Mouse (Mus musculus) cerebellum, adult 9-10 months (tissue): ENCODE measurements around the gene Prrt4.
"Not testable (repeated sequence)": the region's sequence is repeated elsewhere in the genome, so short reads cannot be mapped to it uniquely, and the experiment has no call there.

Experiments used
- DNase-seq: peaks from one replicate; pipeline ENCODE4 v3.0.0; 2022

Prrt4 gene

GRCm38 (mm10) chr6:29198309-29199222 lies 19.2 kb upstream of the Prrt4 start:
- DNase-seq, result peak; percentile 91

DNA sequence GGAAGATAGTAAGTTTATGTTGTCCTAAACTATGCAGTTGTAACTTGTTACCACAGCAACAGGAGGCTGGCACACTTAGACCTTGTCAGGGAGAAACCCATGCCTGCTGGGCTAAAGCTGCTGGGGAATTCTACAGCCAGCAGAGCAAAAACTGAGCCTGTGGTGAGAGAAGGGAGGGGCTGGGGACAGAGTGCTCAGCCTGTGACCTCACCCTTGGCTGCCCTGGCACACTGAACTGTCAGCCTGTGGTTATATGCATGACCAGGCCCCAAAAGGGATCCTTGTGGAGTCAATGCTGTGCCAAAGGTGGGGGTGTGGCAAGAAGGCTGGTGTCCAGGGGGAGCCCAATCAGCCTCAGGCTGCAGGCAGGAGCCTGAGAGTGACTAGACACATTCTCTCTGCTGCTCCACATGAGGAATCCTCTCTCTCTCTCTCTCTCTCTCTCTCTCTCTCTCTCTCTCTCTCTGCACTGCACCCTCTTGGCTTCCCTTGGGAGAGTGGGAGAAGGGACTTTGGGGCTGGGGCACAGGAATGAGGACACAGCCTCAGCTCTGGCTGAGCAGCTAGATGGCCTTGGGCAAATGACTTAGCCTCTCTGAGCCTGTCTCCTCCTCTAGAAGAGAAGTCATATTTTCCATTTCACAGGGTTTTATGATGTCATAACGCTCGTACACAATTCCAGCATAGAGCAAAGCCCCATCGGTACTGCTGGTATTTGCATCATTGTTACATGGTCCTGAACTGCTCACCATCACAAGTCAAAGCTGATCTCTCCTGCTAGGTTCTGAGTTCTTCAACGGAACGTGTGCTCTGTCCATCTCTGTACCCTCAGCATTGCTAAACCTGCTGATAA lies 16.7 kb upstream of the Prrt4 start:
- DNase-seq, result no peak

- DNase-seq, result no peak
These were observed 15.8 kb upstream of the Prrt4 start for GRCm38 (mm10) chr6:29195146-29195545.

DNA sequence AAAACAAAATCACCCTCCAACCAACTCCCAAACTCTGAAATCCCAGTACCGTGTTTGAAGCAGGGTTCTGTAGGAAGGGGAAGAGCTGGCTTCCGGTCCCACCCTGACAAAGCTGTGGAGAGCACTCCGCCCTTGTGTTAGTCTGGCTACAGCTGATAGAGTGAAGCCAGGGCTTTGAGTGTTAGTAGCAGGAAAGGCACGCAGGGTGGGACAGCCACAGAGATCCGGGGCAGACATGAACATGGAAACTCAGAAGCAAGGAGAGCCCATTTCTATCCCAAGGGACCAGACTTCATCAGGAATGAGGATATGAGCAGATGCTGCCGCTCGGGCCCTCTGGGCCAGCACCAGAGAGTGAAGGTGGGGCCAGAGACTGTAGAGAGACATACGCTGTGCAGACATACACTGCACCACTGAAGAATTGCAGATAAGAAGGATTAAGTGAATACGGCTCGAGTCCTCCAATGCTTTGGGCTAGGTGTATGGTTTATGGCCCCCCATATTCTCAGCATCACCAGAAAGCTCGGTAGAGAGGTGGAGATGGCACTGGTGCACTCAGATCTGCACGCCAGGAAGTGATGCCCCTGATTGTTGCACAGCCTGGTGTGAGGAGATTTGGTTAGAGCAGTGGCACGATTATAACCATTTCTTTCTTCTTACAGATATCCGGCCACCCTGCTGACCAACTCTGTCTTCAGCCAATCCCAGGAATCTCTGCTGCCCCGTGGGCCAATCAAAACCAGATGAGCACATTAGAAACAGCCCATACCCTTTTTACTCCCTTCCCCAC lies 14.8 kb upstream of the Prrt4 start:
- DNase-seq, result no peak

GRCm38 (mm10) chr6:29187936-29188335 lies 8.6 kb upstream of the Prrt4 start:
- no peak for DNase-seq

GRCm38 (mm10) chr6:29179843-29180242 lies 459 bp upstream of the Prrt4 start:
- DNase-seq, result no peak

DNA sequence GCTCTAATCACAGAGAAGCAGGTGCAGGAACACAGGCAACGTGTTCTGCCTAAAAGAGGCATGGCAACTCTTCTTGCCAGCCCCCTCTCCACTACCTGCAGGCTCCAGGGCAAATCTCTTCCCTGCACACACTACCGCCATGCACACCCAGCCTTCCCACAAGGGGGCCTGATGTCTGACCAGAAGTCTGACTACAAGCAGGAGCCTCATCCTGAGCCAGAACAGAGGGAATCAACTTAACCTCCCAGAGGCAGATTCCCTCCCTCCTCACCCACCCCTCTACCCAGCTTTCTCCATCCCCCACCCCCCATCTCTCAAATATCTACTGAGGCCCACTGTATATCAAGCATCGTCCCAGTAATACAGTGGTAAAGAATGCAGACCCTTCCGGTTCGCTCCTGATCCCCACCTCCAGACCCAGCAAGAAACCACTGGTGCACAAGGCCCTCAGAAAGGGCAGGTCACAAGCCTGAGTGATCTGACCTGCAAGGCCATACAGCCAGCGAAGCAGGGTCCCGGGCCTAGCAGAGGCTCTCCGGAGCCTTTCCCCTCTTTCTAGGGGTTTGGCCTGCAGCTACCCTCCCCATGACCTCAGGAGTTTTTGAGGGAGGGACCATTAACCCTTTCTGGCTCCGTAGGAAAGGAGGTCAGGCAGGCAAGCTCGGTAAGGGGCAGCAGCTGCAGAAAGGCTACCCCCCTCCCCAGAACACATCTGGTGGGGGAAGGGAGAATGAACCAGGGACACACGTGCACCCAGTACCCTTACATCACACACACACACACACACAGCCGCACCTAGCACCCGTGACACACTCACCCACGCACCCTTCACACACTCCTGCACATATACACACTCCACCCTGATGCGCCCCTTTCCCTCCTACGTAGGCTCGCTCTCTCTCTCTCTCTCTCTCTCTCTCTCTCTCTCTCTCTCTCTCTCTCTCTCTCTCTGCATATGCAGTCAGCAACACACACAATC lies 1.2 kb downstream of the Prrt4 start:
- no peak for DNase-seq

- no peak for DNase-seq
These were observed 4.3 kb downstream of the Prrt4 start for GRCm38 (mm10) chr6:29175113-29175512.

- DNase-seq, result no peak
These were observed 5.0 kb downstream of the Prrt4 start for GRCm38 (mm10) chr6:29174368-29174767.

DNA sequence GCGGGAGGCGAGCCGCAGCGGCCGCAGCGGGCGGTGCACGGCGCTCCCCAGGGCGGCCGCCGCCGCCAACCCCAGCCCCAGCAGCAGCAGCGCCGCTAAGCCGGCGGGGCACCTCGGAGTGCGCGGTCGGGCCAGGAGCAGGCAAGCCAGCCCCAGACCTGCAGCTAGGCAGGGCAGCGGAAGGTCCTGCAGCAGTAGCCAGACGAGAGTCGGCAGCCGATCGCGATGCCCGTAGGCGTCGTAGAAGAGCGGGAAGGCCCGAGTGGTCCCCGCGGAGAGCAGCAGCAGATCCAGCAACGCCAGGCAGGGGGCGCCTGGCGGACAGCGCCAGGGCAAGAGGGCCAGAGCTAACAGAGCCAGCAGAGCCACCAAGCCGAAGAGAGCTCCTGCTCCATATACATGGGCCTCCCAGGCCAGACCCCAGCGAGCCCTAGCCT lies 8.4 kb downstream of the Prrt4 start:
- peak; percentile 78 for DNase-seq

DNA sequence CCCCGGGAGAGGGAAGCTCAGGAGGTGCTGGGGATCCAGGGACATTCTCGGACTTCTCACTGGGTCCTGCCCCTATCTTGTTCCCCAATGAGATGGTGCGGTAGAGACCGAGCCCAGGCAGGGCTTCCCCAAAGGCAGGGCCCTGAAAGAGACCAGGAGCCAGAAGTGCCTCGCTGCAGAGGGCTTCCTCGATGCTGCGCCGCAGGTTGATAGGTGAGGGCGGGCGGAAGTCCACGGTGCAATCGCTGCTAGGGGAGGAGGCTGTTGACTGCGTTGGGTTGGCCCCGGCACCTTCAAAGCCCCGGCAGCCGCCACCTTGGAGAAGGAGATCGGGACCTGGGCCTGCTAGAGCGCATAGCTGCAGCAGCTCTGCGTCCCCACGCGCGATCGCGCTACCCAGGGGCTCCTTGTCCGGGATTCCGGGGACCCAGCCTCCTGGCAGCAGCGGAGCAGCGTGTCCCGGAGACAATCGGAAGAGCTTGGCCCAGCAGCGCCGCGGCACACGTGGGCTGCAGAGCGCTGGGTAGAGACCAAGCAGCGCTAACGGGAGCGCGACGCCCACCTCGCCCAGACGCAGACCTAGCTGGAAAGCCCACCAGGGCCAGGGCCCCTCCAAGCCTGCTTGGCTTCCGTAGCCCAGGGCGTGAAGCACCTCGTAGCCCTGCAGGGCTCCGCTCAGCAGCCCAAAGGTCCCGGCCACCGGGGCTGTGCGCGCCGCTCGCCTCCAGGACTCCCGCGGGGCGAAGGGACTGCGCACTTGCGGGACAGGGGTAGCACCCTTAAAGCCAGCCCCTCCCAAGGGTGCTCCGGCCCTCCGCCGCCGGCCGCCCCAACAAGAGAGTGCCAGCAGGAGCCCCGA lies 9.1 kb downstream of the Prrt4 start:
- DNase-seq, result peak; percentile 48

DNA sequence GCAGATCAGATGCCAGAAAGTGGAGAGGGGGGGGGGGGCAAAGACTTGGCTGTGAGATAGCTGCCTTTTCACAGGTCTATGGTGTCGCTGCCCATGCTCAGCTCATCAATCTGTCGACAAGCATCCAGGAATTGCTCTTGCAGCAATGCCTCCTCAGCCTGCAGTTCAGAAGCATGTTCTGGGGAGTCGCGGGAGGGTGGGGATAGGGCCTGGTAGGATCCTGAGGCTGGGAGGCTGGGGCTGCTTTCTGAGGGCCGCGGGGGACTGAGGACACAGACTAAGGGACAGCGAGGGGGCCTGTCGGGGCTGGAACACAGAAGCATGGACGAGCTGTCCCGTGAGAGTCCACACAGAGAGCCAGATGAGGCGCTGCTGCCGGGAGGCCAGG lies 9.7 kb downstream of the Prrt4 start:
- no peak for DNase-seq

DNA sequence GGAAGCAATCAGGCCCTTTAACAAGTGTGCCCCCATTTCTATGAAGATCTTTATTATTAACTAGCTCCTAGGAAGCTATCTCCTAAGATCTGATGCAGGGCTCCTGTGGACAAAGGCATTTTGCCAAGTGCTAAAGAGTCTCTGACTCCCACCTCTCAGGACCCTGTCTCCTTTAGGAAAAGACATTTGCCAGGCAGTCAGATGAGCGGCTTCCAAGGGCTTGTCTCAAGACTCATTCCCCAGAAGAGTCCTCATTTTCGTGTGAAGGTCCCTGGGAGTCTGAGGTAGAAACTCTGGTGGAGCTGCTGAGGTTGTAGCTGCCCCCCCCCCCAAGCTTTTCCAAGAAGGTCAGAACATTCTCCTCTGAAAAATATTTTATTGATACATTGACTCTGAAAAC lies 10.5 kb downstream of the Prrt4 start:
- peak; percentile 24 for DNase-seq

GRCm38 (mm10) chr6:29166196-29166595 lies 13.2 kb downstream of the Prrt4 start:
- DNase-seq, result peak; percentile 77

DNA sequence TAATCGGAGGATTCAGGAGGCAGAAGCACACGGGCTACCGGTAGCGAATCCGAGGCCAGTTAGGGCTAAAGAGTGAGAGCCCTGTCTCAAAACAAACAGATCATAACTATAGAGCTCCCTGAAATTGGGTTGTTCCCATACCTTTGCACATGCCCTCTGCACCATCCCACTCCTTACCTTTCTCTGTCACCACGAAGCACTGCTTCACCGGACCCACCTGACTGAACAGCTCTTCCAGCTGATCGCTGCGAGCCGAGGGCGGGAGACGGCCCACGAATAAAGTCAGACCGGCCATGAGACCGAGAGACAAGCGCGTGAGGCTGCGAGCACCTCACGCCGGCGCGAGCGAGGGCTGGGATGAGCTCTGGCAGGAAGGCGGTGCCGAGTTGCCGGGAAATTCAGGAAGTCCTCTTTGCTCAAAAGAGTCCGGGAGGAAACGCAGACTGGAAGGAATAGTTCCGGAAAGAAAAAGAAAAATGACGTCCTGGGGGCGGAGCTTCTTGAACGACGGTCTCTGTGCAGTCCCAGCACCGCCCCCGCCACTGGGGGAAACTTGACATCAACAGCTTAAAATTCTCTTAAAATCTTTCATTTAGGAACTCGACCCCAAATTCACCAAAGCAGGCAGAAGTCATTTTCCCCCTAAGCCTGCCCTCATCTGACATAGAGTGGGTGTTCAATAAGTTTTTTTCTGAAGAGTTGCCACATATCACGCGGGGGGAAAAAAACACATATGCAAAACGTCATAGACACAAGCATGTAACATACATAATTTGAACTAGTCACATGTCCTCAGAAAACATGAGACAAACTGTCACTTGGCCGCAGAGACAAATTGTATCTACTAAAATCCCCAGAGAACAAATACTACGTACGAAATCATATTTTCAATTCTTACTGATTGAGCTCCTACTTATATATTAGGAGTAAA lies 14.8 kb downstream of the Prrt4 start, which contains the start of gene Rbm28:
TSS of gene Rbm28 (minus strand) at position 693 of the 931 bp plus-strand sequence.
- peak; percentile 92 for DNase-seq

GRCm38 (mm10) chr6:29161291-29161690 lies 18.1 kb downstream of the Prrt4 start:
- DNase-seq, result not testable (repeated sequence)

DNA sequence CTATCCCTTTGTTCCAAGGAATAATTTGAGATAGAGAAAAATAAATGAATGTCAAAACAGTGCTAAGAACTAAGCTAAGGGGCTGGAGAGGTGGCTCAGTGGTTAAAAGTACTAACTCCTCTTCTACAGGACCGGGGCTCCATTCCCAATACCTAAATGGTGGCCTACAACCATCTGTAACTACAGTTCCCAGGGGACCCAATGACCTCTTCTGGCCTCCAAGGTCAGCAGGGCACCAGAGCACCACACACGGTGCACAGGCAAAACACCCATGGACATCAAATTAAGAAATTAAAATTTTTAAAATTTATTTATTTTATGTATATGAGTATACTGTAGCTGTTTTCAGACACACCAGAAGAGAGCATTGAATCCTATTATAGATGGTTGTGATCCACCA lies 18.6 kb downstream of the Prrt4 start:
- no peak for DNase-seq

DNA sequence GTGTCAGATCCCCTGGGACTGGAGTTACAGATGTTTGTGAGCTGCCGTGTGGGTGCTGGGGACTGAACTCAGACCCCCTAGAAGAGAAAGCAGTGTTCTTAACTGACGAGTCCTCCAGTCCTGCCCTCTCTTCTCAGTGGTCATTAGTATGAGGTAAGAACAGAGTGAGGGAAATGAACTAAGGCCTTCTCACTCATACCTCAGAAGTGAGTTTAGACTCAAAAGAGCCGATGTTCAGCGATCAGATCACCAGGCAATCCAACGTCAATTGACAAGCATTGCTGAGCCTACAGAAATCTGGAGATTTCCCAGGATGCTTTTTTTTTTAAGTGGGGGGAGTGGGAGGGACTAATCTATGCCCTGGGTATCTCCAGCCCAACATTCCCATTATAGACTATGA lies 23.1 kb downstream of the Prrt4 start:
- DNase-seq, result no peak

DNA sequence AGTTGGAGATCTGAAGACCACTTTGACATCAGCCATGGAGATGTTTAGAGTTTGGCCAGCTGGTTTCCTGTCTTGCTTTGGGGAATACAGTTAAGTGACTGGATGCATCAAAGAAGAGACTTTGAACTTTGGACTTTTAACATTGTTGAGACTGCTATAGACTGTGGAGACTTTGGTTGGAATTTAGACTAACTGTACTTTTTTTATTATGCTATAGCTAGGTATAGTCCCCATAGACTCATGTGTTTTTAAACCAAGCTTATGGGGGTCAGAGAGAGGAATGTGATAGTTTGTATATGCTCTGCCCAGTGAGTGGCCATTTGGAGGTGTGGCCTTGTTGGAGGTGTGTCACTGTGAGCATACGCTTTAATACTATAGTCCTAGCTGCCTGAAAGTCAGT lies 29.4 kb downstream of the Prrt4 start:
- DNase-seq, result no peak
